Mouse (Mus musculus): ENCODE data around the gene Gdpgp1. TPM values are rescaled to one million over a fixed set of nuclear protein-coding genes. Genes with fewer than 3 reads are reported as not detected.

Gene Gdpgp1
- polyA plus RNA-seq, 1 experiment from 2014 or later: 4.6 TPM

GRCm38 (mm10) chr7:80269751-80270255 is 37.1 kb downstream of the Gdpgp1 start:
- Histone ChIP-seq H3K27ac (ENCODE audit: low read length) (peak overlapping the region; percentile 80), H3K9ac (ENCODE audit: low read depth, low read length) (peak overlapping the region; percentile 86), H3K36me3 (ENCODE audit: control insufficient read depth, insufficient read depth, low read length) (peaks cover 41% of the 10 kb centered on the region), H3K9me3 (replicated peaks; ENCODE audit: control insufficient read depth, low read length, poor library complexity, severe bottlenecking) (peaks cover 7% of the 10 kb centered on the region; the same call in 1 of the 2 replicates), H3K4me1 (ENCODE audit: control insufficient read depth, insufficient read depth, low read length) (peaks cover 21% of the 10 kb centered on the region), H3K4me3 (ENCODE audit: low read depth, low read length) (peak overlapping the region; percentile 90), H3K27me3 (ENCODE audit: control insufficient read depth, insufficient read depth, low read depth, low read length) (no peaks in the 10 kb centered on the region), H3K4me2 (ENCODE audit: low read length) (peak overlapping the region; percentile 81)
- WGBS: 1% methylated on average over 23 of the region's 23 CpGs
- ATAC-seq: peak; percentile 73; the same call in 1 of the 2 replicates

DNA sequence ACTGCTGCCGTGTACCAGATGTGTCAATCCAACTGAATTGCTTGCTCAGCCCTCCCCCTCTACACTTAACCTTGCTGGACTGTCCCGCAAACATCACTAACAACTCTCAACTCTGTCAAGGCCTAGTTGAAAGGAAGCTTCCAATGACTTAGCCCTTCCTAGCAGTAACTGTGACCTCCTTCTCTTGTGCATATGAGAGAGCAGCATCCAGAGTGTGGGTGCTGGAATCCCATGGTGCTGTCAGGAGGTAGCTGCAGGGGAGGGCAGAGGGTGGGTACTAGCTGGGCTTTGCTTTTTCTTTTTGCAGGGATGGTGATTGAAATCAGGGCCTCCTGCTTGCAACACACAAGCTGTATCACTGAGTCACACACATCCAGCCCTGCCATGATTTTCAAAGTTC is 40.8 kb downstream of the Gdpgp1 start:
- Histone ChIP-seq H3K27ac (ENCODE audit: low read length) (no peak overlapping the region), H3K9ac (ENCODE audit: low read depth, low read length) (no peak overlapping the region), H3K4me1 (ENCODE audit: control insufficient read depth, insufficient read depth, low read length) (peaks cover 21% of the 10 kb centered on the region), H3K36me3 (ENCODE audit: control insufficient read depth, insufficient read depth, low read length) (peaks cover 41% of the 10 kb centered on the region), H3K9me3 (replicated peaks; ENCODE audit: control insufficient read depth, low read length, poor library complexity, severe bottlenecking) (peaks cover 8% of the 10 kb centered on the region; the same call in 1 of the 2 replicates), H3K4me2 (ENCODE audit: low read length) (no peak overlapping the region), H3K27me3 (ENCODE audit: control insufficient read depth, insufficient read depth, low read depth, low read length) (no peaks in the 10 kb centered on the region), H3K4me3 (ENCODE audit: low read depth, low read length) (no peak overlapping the region)
- 95% methylated on average over 2 of the region's 2 CpGs for WGBS
- no peak for ATAC-seq

GRCm38 (mm10) chr7:80276374-80276773 is 43.7 kb downstream of the Gdpgp1 start:
- Histone ChIP-seq H3K9me3 (replicated peaks; ENCODE audit: control insufficient read depth, low read length, poor library complexity, severe bottlenecking) (peaks cover 8% of the 10 kb centered on the region; the same call in 1 of the 2 replicates), H3K4me3 (ENCODE audit: low read depth, low read length) (no peak overlapping the region), H3K27ac (ENCODE audit: low read length) (no peak overlapping the region), H3K4me2 (ENCODE audit: low read length) (no peak overlapping the region), H3K4me1 (ENCODE audit: control insufficient read depth, insufficient read depth, low read length) (peaks cover 2% of the 10 kb centered on the region; the same call in 1 of the 2 replicates), H3K36me3 (ENCODE audit: control insufficient read depth, insufficient read depth, low read length) (peaks cover 57% of the 10 kb centered on the region), H3K9ac (ENCODE audit: low read depth, low read length) (no peak overlapping the region), H3K27me3 (ENCODE audit: control insufficient read depth, insufficient read depth, low read depth, low read length) (no peaks in the 10 kb centered on the region)
- 97% methylated on average over 4 of the region's 4 CpGs for WGBS
- no peak for ATAC-seq

DNA sequence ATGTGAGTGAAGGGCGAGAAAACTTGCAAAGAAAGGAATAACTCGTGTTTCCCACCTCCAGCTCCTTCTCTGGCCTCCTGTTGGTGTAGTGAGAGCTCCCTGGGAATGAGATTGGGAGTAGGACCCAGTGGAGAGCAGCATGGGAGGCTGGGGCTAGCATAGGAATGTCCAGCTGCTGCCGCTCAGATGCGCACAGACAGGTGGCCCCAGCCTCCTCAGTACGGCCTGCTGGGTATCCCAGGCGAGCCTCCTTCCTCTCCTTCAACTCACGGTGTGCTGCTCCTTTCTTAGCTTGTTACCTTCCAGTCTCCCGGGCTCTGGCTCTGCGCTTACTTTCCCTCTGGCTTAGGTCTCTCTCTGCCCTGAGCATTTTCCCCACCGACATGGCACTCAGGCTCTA is 47.4 kb downstream of the Gdpgp1 start:
- no peaks in the 10 kb centered on the region for H3K4me1 ChIP-seq (ENCODE audit: control insufficient read depth, insufficient read depth, low read length)
- no peaks in the 10 kb centered on the region for H3K27me3 ChIP-seq (ENCODE audit: control insufficient read depth, insufficient read depth, low read depth, low read length)
- H3K9me3 ChIP-seq (replicated peaks; ENCODE audit: control insufficient read depth, low read length, poor library complexity, severe bottlenecking): no peaks in the 10 kb centered on the region
- peaks cover 48% of the 10 kb centered on the region for H3K36me3 ChIP-seq (ENCODE audit: control insufficient read depth, insufficient read depth, low read length)
- ATAC-seq: no peak
- H3K9ac ChIP-seq (ENCODE audit: low read depth, low read length): no peak overlapping the region
- no peak overlapping the region for H3K27ac ChIP-seq (ENCODE audit: low read length)
- WGBS: 87% methylated on average over 10 of the region's 10 CpGs
- no peak overlapping the region for H3K4me2 ChIP-seq (ENCODE audit: low read length)
- H3K4me3 ChIP-seq (ENCODE audit: low read depth, low read length): no peak overlapping the region

GRCm38 (mm10) chr7:80280998-80281397 is 48.3 kb downstream of the Gdpgp1 start:
- Histone ChIP-seq H3K4me2 (ENCODE audit: low read length) (no peak overlapping the region), H3K27me3 (ENCODE audit: control insufficient read depth, insufficient read depth, low read depth, low read length) (no peaks in the 10 kb centered on the region), H3K9me3 (replicated peaks; ENCODE audit: control insufficient read depth, low read length, poor library complexity, severe bottlenecking) (no peaks in the 10 kb centered on the region), H3K4me1 (ENCODE audit: control insufficient read depth, insufficient read depth, low read length) (no peaks in the 10 kb centered on the region), H3K9ac (ENCODE audit: low read depth, low read length) (no peak overlapping the region), H3K36me3 (ENCODE audit: control insufficient read depth, insufficient read depth, low read length) (peaks cover 50% of the 10 kb centered on the region), H3K27ac (ENCODE audit: low read length) (no peak overlapping the region), H3K4me3 (ENCODE audit: low read depth, low read length) (no peak overlapping the region)
- WGBS: 94% methylated on average over 2 of the region's 2 CpGs
- no peak for ATAC-seq

DNA sequence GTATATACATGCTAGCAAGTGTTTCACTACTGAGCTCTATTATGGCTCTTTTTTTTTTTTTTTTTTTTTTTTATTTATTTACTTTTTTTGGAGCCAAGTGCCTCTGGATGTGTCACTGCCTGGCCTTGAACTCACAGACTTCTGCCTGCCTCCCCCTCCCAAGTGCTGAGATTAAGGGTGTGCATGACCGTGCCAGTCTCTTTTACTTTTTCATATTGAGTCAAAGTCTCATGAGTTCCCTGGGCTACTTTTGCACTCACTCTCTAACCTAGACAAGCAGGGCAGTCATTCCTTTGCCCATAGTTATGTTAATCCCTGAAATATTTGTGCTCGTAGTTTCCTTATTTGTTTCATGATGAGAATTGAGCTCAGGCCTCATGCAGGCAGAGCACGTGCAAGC is 49.0 kb downstream of the Gdpgp1 start:
- WGBS: 79% methylated on average over 3 of the region's 3 CpGs
- H3K4me3 ChIP-seq (ENCODE audit: low read depth, low read length): no peak overlapping the region

GRCm38 (mm10) chr7:80283226-80283918 is 50.7 kb downstream of the Gdpgp1 start:
- H3K9ac ChIP-seq (ENCODE audit: low read depth, low read length): no peak overlapping the region
- no peaks in the 10 kb centered on the region for H3K27me3 ChIP-seq (ENCODE audit: control insufficient read depth, insufficient read depth, low read depth, low read length)
- no peaks in the 10 kb centered on the region for H3K4me1 ChIP-seq (ENCODE audit: control insufficient read depth, insufficient read depth, low read length)
- H3K9me3 ChIP-seq (replicated peaks; ENCODE audit: control insufficient read depth, low read length, poor library complexity, severe bottlenecking): no peaks in the 10 kb centered on the region
- WGBS: 94% methylated on average over 3 of the region's 3 CpGs
- H3K4me2 ChIP-seq (ENCODE audit: low read length): no peak overlapping the region
- no peak overlapping the region for H3K27ac ChIP-seq (ENCODE audit: low read length)
- peaks cover 57% of the 10 kb centered on the region for H3K36me3 ChIP-seq (ENCODE audit: control insufficient read depth, insufficient read depth, low read length)
- H3K4me3 ChIP-seq (ENCODE audit: low read depth, low read length): no peak overlapping the region
- no peak for ATAC-seq

More for the DNA sequence above, 49.0 kb downstream of the Gdpgp1 start:
- no peak for ATAC-seq
- H3K4me1 ChIP-seq (ENCODE audit: control insufficient read depth, insufficient read depth, low read length): no peaks in the 10 kb centered on the region
- H3K9ac ChIP-seq (ENCODE audit: low read depth, low read length): no peak overlapping the region
- no peak overlapping the region for H3K4me2 ChIP-seq (ENCODE audit: low read length)
- H3K27me3 ChIP-seq (ENCODE audit: control insufficient read depth, insufficient read depth, low read depth, low read length): no peaks in the 10 kb centered on the region
- H3K9me3 ChIP-seq (replicated peaks; ENCODE audit: control insufficient read depth, low read length, poor library complexity, severe bottlenecking): no peaks in the 10 kb centered on the region
- H3K27ac ChIP-seq (ENCODE audit: low read length): no peak overlapping the region
- peaks cover 51% of the 10 kb centered on the region for H3K36me3 ChIP-seq (ENCODE audit: control insufficient read depth, insufficient read depth, low read length)

- Histone ChIP-seq H3K9ac (ENCODE audit: low read depth, low read length) (no peak overlapping the region), H3K27ac (ENCODE audit: low read length) (no peak overlapping the region), H3K4me2 (ENCODE audit: low read length) (no peak overlapping the region), H3K9me3 (replicated peaks; ENCODE audit: control insufficient read depth, low read length, poor library complexity, severe bottlenecking) (no peaks in the 10 kb centered on the region), H3K36me3 (ENCODE audit: control insufficient read depth, insufficient read depth, low read length) (peaks cover 52% of the 10 kb centered on the region), H3K27me3 (ENCODE audit: control insufficient read depth, insufficient read depth, low read depth, low read length) (no peaks in the 10 kb centered on the region), H3K4me1 (ENCODE audit: control insufficient read depth, insufficient read depth, low read length) (no peaks in the 10 kb centered on the region), H3K4me3 (ENCODE audit: low read depth, low read length) (no peak overlapping the region)
- WGBS: 91% methylated on average over 5 of the region's 5 CpGs
- no peak for ATAC-seq
Measured at GRCm38 (mm10) chr7:80284391-80284790, 51.7 kb downstream of the Gdpgp1 start.

DNA sequence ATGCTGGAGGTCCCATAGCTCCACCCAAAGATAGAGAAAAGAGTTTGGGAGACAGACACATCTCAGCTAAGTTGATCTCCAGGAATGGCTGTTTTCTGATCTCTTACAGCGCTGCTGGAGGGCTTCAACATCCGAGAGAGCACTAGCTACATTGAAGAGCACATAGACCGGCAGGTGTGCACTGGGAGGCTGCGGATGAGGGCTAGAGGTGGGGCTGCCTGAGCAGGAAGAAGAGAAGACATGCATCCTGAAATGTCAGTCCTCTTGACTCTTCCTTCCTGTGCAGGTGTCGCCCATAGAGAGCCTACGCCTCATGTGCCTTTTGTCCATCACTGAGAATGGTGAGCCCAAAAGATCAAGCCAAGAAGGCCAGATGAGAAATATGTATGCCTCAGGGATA is 53.1 kb downstream of the Gdpgp1 start:
- no peak overlapping the region for H3K9ac ChIP-seq (ENCODE audit: low read depth, low read length)
- 96% methylated on average over 6 of the region's 6 CpGs for WGBS
- no peak for ATAC-seq
- peaks cover 45% of the 10 kb centered on the region for H3K36me3 ChIP-seq (ENCODE audit: control insufficient read depth, insufficient read depth, low read length)
- no peak overlapping the region for H3K4me2 ChIP-seq (ENCODE audit: low read length)
- no peaks in the 10 kb centered on the region for H3K4me1 ChIP-seq (ENCODE audit: control insufficient read depth, insufficient read depth, low read length)
- H3K27ac ChIP-seq (ENCODE audit: low read length): no peak overlapping the region
- no peaks in the 10 kb centered on the region for H3K9me3 ChIP-seq (replicated peaks; ENCODE audit: control insufficient read depth, low read length, poor library complexity, severe bottlenecking)
- no peak overlapping the region for H3K4me3 ChIP-seq (ENCODE audit: low read depth, low read length)
- no peaks in the 10 kb centered on the region for H3K27me3 ChIP-seq (ENCODE audit: control insufficient read depth, insufficient read depth, low read depth, low read length)

All from midbrain, embryonic 16.5 days (tissue).